Mouse (Mus musculus) stomach, postnatal 0 days (tissue): ENCODE measurements around the gene BC052040. TPM values are rescaled to one million over a fixed set of nuclear protein-coding genes. Genes with fewer than 3 reads are reported as not detected.

Source experiments
- ATAC-seq: fragments of 200-750 bp; cut with Nextera tagmentation; 2 replicates; pipeline ENCODE4 v1.8.0; 2017; ENCODE audit not compliant: low FRiP score, low TSS enrichment
- DNase-seq: peaks from one replicate; pipeline ENCODE4 v3.0.0-alpha.2; 2016; ENCODE audit warnings: low spot score
- H3K27ac ChIP-seq: fragments of 300-500 bp; sonication (generic); replicated peaks from 2 replicates; pipeline ENCODE4 v1.5.1; 2014; ENCODE audit warnings: mild to moderate bottlenecking, control low read depth
- H3K27me3 ChIP-seq: fragments of 300-500 bp; sonication (generic); 2 replicates; pipeline ENCODE4 v1.6.1; 2014; ENCODE audit warnings: low read length; ENCODE audit not compliant: control insufficient read depth, insufficient read depth
- H3K36me3 ChIP-seq: fragments of 300-500 bp; sonication (generic); 2 replicates; pipeline ENCODE4 v1.6.1; 2014; ENCODE audit warnings: low read length, mixed read lengths; ENCODE audit not compliant: control insufficient read depth, insufficient read depth
- H3K4me1 ChIP-seq: fragments of 300-500 bp; sonication (generic); replicated peaks from 2 replicates; pipeline ENCODE4 v1.6.1; 2014; ENCODE audit warnings: antibody characterized with exemption; ENCODE audit not compliant: control insufficient read depth, insufficient read depth
- H3K4me2 ChIP-seq: fragments of 300-500 bp; sonication (generic); replicated peaks from 2 replicates; pipeline ENCODE4 v1.6.1; 2014; ENCODE audit warnings: low read depth, mild to moderate bottlenecking, control low read depth, moderate library complexity
- H3K4me3 ChIP-seq: fragments of 300-500 bp; sonication (generic); 2 replicates; pipeline ENCODE4 v1.5.1; 2014; ENCODE audit warnings: low read depth, low read length, control low read depth
- H3K9ac ChIP-seq: fragments of 300-500 bp; sonication (generic); 2 replicates; pipeline ENCODE4 v1.6.1; 2014; ENCODE audit warnings: mild to moderate bottlenecking, low read length, control low read depth, mixed read lengths
- H3K9me3 ChIP-seq: fragments of 300-500 bp; sonication (generic); 2 replicates; pipeline ENCODE4 v1.6.1; 2016; ENCODE audit warnings: low read length; ENCODE audit not compliant: control insufficient read depth
- CTCF ChIP-seq: IDR thresholded peaks from 2 replicates; pipeline ENCODE4 v1.5.1; 2016; ENCODE audit warnings: antibody characterized with exemption, low read depth, mild to moderate bottlenecking, moderate library complexity
- EP300 ChIP-seq: optimal IDR thresholded peaks from 2 replicates; pipeline ENCODE3; 2016; ENCODE audit warnings: antibody characterized with exemption
- WGBS: fragments of 180-500 bp; shearing (Covaris S2); extraction: QIAGEN DNeasy Blood & Tissue Kit; methylation state at CpG from one replicate; pipeline ENCODE4 v1.1.7; 2014; 5-methylcytosine and 5-hydroxymethylcytosine counted together
- microRNA counts: library from miRNA; unstranded; fragments of <30 nt; microRNA quantifications from one replicate; lab custom pipeline; 2015
- microRNA-seq: library from miRNA; unstranded; fragments of <30 nt; microRNA quantifications from one replicate; pipeline ENCODE4, GENCODE M21; 2016
- polyA plus RNA-seq: library from polyadenylated mRNA; unstranded; fragments of >200 nt; fragmentation: Nextera tagmentation; extraction: Ambion mirVana; gene quantifications from 2 replicates; pipeline ENCODE4 v1.2.1, GENCODE M21; 2015

The BC052040 gene
- polyA plus RNA-seq, 1 experiment from 2014 or later = 3.8 TPM

DNA sequence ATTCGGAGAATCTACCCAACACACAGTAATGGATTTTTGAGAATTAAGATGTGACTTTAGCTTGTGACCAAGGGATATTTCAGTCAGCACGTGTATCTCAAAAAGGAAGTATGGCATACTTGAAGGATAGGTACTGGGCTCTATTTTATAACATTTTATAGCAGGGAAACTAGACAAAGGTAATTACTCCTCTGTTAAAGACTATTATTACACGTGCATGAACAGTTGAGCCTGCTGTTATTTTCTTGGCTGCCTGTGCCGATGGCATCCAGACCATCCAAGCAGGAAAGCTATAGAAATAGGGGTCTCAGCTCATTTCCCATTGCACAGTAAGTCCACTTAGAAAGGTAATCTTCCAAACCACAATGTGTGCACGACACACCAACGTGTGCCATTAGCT, 232.2 kb downstream of the BC052040 start:
- no peak overlapping the region for H3K4me3 ChIP-seq
- H3K27ac ChIP-seq = no peak overlapping the region
- no peaks in the 10 kb centered on the region for H3K4me1 ChIP-seq
- H3K9ac ChIP-seq = no peak overlapping the region
- TF ChIP-seq EP300 = no peak
- TF ChIP-seq CTCF = no peak
- 61% methylated on average over 6 of the region's 6 CpGs for WGBS
- ATAC-seq (no peak), DNase-seq (no peak)
- H3K36me3 ChIP-seq = no peaks in the 10 kb centered on the region
- no peaks in the 10 kb centered on the region for H3K27me3 ChIP-seq
- H3K9me3 ChIP-seq = no peaks in the 10 kb centered on the region
- H3K4me2 ChIP-seq = no peak overlapping the region

DNA sequence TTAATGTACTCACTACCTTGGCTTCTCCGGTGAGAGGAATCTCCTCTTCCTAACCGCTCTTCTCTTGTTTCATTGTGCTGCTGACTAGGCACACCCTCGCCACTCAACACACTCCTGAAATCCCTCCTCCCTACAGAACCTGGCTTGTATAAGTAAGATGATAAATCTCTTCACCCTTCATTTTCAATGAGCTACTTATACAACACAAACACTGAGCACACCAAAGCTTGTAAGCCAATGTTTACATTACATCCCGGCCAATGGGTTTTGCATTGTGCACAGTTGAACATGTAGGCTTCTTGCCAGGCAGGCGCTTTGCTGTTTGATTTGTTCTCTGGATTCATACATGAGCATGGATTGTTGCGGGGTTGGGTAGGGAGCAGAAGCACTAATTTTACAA, 236.4 kb downstream of the BC052040 start:
- ATAC-seq (peak; percentile 93), DNase-seq (peak; percentile 70)
- no peak overlapping the region for H3K4me3 ChIP-seq
- H3K4me1 ChIP-seq = no peaks in the 10 kb centered on the region
- no peak overlapping the region for H3K27ac ChIP-seq
- H3K9ac ChIP-seq = no peak overlapping the region
- 22% methylated on average over 6 of the region's 6 CpGs for WGBS
- H3K9me3 ChIP-seq = no peaks in the 10 kb centered on the region
- TF ChIP-seq CTCF (no peak), EP300 (no peak)
- no peak overlapping the region for H3K4me2 ChIP-seq
- H3K27me3 ChIP-seq = no peaks in the 10 kb centered on the region
- no peaks in the 10 kb centered on the region for H3K36me3 ChIP-seq

- Histone ChIP-seq H3K27ac (no peak overlapping the region), H3K27me3 (no peaks in the 10 kb centered on the region), H3K36me3 (no peaks in the 10 kb centered on the region), H3K9ac (no peak overlapping the region), H3K4me2 (no peak overlapping the region), H3K4me1 (no peaks in the 10 kb centered on the region), H3K9me3 (no peaks in the 10 kb centered on the region), H3K4me3 (no peak overlapping the region)
- DNase-seq (no peak), ATAC-seq (no peak)
- 86% methylated on average over 5 of the region's 5 CpGs for WGBS
- TF ChIP-seq EP300 (no peak), CTCF (no peak)
Measured at GRCm38 (mm10) chr2:115822361-115822760, 240.8 kb downstream of the BC052040 start.

MicroRNAs encoded within 50 kb of the gene (microRNA counts, 519-probe panel; counts per million panel counts)
- microRNA mmu-miR-1951 (lab: Ali Mortazavi, UCI) = 4,387 counts per million, percentile 41 among the panel's probes with 10 or more counts

Small RNAs within 50 kb of the gene (microRNA-seq; reads per million reads assigned to microRNA genes)
- gene Mir1951 = not detected
